Mouse (Mus musculus): Measurements from ENCODE around the gene Slc7a7. TPM values are rescaled to one million over a fixed set of nuclear protein-coding genes. Genes with fewer than 3 reads are reported as not detected.
A peak's percentile ranks its signal among the peaks of the same experiment; 100 is the strongest.

Slc7a7 gene
- polyA plus RNA-seq, 1 experiment from 2014 or later, result 4.0 TPM

DNA sequence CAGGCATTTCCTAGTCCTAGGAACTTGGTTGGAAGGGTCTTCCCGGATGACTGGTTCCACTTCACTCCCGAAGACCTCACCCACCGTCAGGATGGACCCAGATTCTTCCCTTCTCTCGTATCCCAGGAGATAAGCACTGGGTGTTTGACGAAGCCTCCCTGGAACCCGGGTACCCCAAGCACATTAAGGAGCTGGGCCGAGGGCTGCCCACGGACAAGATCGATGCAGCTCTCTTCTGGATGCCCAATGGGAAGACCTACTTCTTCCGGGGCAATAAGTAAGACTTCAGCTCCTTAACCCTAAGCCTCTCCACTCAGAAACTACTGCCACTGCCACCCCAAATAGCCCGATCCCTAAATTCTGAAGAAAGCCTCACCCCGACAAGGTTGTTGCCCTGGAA is 21.6 kb upstream of the Slc7a7 start:
- H3K27me3 ChIP-seq (ENCODE audit: control insufficient read depth, insufficient read depth, low read length), result no peaks in the 10 kb centered on the region
- ATAC-seq (ENCODE audit: low FRiP score, low TSS enrichment) (no peak), DNase-seq (no peak)
- H3K9me3 ChIP-seq (ENCODE audit: control insufficient read depth, low read length), result no peaks in the 10 kb centered on the region
- peaks cover 18% of the 10 kb centered on the region; the same call in 1 of the 2 replicates for H3K36me3 ChIP-seq (ENCODE audit: control insufficient read depth, insufficient read depth, low read length)
- peaks cover 1% of the 10 kb centered on the region; the same call in 1 of the 2 replicates for H3K4me1 ChIP-seq (ENCODE audit: control insufficient read depth, insufficient read depth, low read length)
- WGBS, result 67% methylated on average over 12 of the region's 12 CpGs
- no peak overlapping the region for H3K27ac ChIP-seq (replicated peaks; ENCODE audit: low read depth, low read length)
- no peak overlapping the region for H3K4me2 ChIP-seq (ENCODE audit: low read length)
- H3K4me3 ChIP-seq (replicated peaks; ENCODE audit: low read depth, low read length), result no peak overlapping the region
- H3K9ac ChIP-seq (replicated peaks; ENCODE audit: low read length), result no peak overlapping the region

DNA sequence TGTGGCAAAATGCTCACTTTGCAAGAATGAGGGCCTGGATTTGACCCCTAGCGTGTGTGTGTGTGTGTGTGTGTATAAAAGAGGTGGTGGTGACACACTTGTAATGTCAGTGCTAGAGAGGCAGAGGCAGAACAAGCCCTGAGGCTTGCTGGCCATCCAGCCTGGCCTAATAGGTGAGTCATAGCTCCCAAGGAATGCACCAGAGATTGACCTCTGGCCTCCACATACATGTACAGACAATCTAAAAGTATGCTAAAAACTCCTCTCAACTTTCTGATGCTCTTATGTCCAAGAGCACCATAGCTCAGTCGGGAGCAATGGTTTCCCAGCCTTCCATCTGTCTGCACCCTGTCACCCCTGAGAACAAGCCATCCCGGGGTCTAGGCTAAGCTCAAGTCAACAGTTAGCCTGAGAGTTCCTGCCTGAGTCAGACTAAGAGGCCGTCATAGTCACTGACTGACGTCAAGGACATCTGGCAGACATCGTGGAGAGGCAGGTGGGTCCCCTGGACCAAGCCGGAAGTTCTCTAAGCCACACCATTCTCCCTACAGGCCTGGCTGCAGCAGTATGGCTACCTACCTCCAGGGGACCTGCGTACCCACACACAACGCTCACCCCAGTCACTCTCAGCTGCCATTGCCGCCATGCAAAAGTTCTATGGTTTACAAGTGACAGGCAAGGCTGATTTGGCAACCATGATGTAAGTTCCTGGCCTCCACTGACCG is 17.8 kb upstream of the Slc7a7 start:
- WGBS, result 92% methylated on average over 11 of the region's 11 CpGs
- H3K27me3 ChIP-seq (ENCODE audit: control insufficient read depth, insufficient read depth, low read length), result no peaks in the 10 kb centered on the region

DNA sequence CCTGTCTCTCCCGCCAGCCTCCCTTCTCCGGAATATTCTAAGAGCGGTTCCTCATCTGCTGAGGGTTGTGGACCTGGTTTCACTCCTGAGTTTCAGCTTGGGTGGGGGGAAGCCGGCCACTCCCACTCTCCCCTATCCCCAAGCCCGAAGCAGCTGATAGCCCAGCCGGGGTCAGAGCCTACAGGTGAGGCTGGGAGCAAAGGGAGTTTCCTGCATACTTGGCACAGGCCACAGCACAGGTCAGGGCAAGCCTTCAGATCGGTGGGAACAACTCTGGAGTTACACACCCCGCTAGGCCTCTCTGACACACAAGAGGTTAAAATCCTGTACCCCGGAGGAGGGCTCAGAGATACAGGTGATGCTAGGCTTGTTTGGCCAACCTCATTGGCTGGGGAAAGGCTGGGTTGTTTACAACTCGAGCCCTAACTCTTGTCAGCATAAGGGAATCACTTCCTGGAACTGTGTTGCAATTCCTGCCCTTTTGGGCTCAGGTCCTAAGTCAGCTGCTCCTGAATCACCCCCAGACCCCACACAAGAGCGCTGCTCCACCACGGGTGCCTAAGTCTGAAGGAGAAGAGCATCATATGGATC is 16.5 kb upstream of the Slc7a7 start:
- peaks cover 14% of the 10 kb centered on the region; the same call in 1 of the 2 replicates for H3K36me3 ChIP-seq (ENCODE audit: control insufficient read depth, insufficient read depth, low read length)
- no peaks in the 10 kb centered on the region for H3K9me3 ChIP-seq (ENCODE audit: control insufficient read depth, low read length)
- H3K4me3 ChIP-seq (replicated peaks; ENCODE audit: low read depth, low read length), result peak overlapping the region; percentile 55; the same call in 1 of the 2 replicates
- H3K4me1 ChIP-seq (ENCODE audit: control insufficient read depth, insufficient read depth, low read length), result peaks cover 22% of the 10 kb centered on the region
- no peaks in the 10 kb centered on the region for H3K27me3 ChIP-seq (ENCODE audit: control insufficient read depth, insufficient read depth, low read length)
- H3K4me2 ChIP-seq (ENCODE audit: low read length), result peak overlapping the region; percentile 67
- H3K9ac ChIP-seq (replicated peaks; ENCODE audit: low read length), result peak overlapping the region; percentile 78
- ATAC-seq (ENCODE audit: low FRiP score, low TSS enrichment), result no peak
- no peak overlapping the region for H3K27ac ChIP-seq (replicated peaks; ENCODE audit: low read depth, low read length)
- DNase-seq, result no peak
- WGBS, result 75% methylated on average over 12 of the region's 12 CpGs

More for the DNA sequence above, 17.8 kb upstream of the Slc7a7 start:
- ATAC-seq (ENCODE audit: low FRiP score, low TSS enrichment) (no peak), DNase-seq (no peak)
- H3K4me1 ChIP-seq (ENCODE audit: control insufficient read depth, insufficient read depth, low read length), result peaks cover 15% of the 10 kb centered on the region
- no peak overlapping the region for H3K27ac ChIP-seq (replicated peaks; ENCODE audit: low read depth, low read length)
- H3K9me3 ChIP-seq (ENCODE audit: control insufficient read depth, low read length), result no peaks in the 10 kb centered on the region
- peaks cover 18% of the 10 kb centered on the region; the same call in 1 of the 2 replicates for H3K36me3 ChIP-seq (ENCODE audit: control insufficient read depth, insufficient read depth, low read length)
- no peak overlapping the region for H3K9ac ChIP-seq (replicated peaks; ENCODE audit: low read length)
- no peak overlapping the region for H3K4me2 ChIP-seq (ENCODE audit: low read length)
- no peak overlapping the region for H3K4me3 ChIP-seq (replicated peaks; ENCODE audit: low read depth, low read length)

DNA sequence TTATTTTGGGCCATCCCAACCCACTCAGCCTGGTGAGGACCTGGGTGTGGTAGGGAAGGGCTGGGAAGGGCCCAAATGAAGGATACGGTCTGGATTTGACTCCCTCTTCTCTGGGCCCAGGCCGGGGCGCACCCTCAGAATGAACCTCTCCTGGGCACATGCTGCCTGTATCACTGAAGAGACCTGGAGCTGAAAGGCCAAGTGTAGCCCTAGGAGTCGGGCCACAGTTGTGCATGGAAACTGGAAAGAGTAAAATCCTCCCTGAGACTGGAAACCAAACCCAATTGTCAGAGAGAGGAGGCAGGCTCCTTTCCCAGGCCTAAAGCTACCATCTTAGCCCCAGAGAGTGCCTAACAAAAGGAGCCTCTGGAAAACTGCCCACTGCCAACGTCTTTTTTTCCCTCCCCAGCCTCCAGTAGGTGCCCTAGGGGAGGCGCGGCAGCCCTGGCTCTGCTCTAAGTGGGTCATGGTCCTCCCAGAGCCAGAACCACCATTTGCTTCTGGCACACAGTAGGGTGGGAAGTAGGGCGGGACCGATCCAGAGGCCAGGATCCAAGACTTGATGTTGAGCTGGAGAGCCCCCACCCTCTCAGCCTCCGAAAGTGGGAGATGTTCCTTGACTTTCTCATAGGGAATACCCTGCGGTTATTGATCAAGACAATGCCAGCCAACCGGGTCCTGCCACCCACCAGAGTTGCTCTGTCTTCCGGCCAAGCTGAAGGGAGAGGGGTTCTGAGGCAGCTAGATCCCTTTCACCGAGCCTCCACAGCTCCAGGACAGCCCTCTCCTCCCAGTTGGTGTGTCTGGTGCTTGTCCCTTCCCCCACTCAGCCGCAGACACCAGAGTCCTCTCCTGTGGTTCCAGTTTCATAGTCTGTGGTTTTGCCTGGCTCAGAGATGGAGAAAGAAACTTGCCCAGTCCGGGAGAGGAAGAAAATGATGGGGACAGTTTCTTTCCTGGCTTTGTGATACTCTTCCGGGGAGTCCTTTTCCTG is 15.6 kb upstream of the Slc7a7 start:
- DNase-seq (peak; percentile 53), ATAC-seq (ENCODE audit: low FRiP score, low TSS enrichment) (peak; percentile 20; the same call in 1 of the 2 replicates)
- Histone ChIP-seq H3K4me1 (ENCODE audit: control insufficient read depth, insufficient read depth, low read length) (peaks cover 22% of the 10 kb centered on the region), H3K27me3 (ENCODE audit: control insufficient read depth, insufficient read depth, low read length) (no peaks in the 10 kb centered on the region), H3K27ac (replicated peaks; ENCODE audit: low read depth, low read length) (peak overlapping the region; percentile 84), H3K9ac (replicated peaks; ENCODE audit: low read length) (peak overlapping the region; percentile 78), H3K4me2 (ENCODE audit: low read length) (peak overlapping the region; percentile 67), H3K9me3 (ENCODE audit: control insufficient read depth, low read length) (no peaks in the 10 kb centered on the region), H3K36me3 (ENCODE audit: control insufficient read depth, insufficient read depth, low read length) (peaks cover 7% of the 10 kb centered on the region; the same call in 1 of the 2 replicates), H3K4me3 (replicated peaks; ENCODE audit: low read depth, low read length) (peak overlapping the region; percentile 55)
- 41% methylated on average over 17 of the region's 17 CpGs for WGBS

DNA sequence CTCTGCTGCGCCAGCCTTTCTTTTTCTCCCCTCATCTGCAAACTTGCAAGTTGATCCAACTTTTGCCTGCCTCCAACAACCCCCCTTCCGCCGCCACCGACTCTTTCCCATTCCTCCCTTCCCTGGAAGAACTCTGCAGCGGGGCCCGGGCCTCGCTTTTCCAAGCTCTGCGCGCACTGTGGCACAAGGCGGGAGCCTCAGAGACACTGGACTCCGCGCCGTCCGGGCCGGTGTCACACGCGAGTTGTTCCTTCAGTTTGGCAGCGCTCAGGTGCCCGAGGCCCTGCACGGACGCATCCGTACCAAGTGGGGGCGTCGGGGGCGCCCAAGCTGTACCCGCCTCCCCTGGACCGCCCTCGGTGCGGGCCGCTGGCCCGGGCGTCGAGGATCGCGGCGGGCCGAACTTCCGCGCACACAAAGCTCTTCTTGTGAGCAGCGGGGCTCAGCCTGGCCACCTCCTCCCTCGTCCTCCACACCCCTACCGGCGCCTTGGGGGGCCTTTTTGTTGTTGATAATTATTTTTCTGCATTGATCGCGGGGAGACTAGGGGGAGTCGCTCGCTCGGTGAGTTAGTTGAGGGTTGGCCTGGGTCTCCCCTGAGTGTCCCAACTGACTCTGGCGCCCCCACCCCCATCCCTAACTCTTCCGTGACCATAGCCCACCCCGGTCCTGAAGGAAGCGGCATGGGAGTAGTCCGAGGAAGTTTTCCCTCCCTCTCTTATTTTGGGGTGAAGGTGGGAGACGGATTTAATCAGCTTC is 14.7 kb upstream of the Slc7a7 start:
- peak; percentile 61 for DNase-seq
- Histone ChIP-seq H3K27me3 (ENCODE audit: control insufficient read depth, insufficient read depth, low read length) (no peaks in the 10 kb centered on the region), H3K9ac (replicated peaks; ENCODE audit: low read length) (peak overlapping the region; percentile 78), H3K27ac (replicated peaks; ENCODE audit: low read depth, low read length) (peak overlapping the region; percentile 84), H3K36me3 (ENCODE audit: control insufficient read depth, insufficient read depth, low read length) (peaks cover 6% of the 10 kb centered on the region; the same call in 1 of the 2 replicates), H3K4me3 (replicated peaks; ENCODE audit: low read depth, low read length) (peak overlapping the region; percentile 55), H3K4me1 (ENCODE audit: control insufficient read depth, insufficient read depth, low read length) (peaks cover 28% of the 10 kb centered on the region), H3K4me2 (ENCODE audit: low read length) (peak overlapping the region; percentile 67), H3K9me3 (ENCODE audit: control insufficient read depth, low read length) (no peaks in the 10 kb centered on the region)
- under 1% methylated on average over 54 of the region's 54 CpGs for WGBS
- ATAC-seq (ENCODE audit: low FRiP score, low TSS enrichment), result peak; percentile 22; the same call in 1 of the 2 replicates

DNA sequence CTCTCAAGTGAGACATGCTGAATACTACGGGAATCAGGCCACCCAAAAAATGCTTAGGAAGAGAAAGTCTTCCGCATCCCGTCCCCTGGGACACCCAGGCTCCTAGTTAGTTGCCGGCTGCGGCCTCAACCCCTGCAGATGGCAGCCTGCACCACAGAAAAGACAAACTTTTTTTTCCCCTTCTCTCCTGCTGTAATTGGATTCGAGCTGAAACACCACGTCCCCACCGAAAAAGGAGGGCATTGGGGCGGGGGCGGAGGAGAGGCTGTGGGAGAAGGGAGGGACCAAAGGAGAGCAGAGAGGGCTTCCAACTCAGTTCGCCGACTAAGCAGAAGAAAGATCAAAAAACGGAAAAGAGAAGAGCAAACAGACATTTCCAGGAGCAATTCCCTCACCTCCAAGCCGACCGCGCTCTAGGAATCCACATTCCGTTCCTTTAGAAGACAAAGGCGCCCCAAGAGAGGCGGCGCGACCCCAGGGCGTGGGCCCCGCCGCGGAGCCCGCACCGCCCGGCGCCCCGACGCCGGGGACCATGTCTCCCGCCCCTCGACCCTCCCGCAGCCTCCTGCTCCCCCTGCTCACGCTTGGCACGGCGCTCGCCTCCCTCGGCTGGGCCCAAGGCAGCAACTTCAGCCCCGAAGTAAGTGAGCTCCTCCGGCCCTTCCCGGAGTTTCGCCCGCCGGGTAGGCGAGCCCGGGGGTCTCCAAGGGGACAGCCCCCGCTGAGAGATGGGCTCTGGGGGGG is 13.9 kb upstream of the Slc7a7 start, which contains the start of gene Mmp14:
Gene Mmp14, plus strand, starts transcription at position 279 of the 744 bp plus-strand sequence.
- DNase-seq, result peak; percentile 83
- Histone ChIP-seq H3K4me3 (replicated peaks; ENCODE audit: low read depth, low read length) (peak within 1 kb of the TSS; percentile 55), H3K4me2 (ENCODE audit: low read length) (peak within 1 kb of the TSS; percentile 67), H3K27ac (replicated peaks; ENCODE audit: low read depth, low read length) (peak within 1 kb of the TSS; percentile 84), H3K9ac (replicated peaks; ENCODE audit: low read length) (peak within 1 kb of the TSS; percentile 78), H3K36me3 (ENCODE audit: control insufficient read depth, insufficient read depth, low read length) (peaks cover 6% of the 10 kb centered on the region; the same call in 1 of the 2 replicates), H3K27me3 (ENCODE audit: control insufficient read depth, insufficient read depth, low read length) (no peaks in the 10 kb centered on the region), H3K4me1 (ENCODE audit: control insufficient read depth, insufficient read depth, low read length) (peaks cover 29% of the 10 kb centered on the region), H3K9me3 (ENCODE audit: control insufficient read depth, low read length) (no peaks in the 10 kb centered on the region)
- peak; percentile 36; the same call in 1 of the 2 replicates for ATAC-seq (ENCODE audit: low FRiP score, low TSS enrichment)
- under 1% methylated on average over 49 of the region's 49 CpGs for WGBS

DNA sequence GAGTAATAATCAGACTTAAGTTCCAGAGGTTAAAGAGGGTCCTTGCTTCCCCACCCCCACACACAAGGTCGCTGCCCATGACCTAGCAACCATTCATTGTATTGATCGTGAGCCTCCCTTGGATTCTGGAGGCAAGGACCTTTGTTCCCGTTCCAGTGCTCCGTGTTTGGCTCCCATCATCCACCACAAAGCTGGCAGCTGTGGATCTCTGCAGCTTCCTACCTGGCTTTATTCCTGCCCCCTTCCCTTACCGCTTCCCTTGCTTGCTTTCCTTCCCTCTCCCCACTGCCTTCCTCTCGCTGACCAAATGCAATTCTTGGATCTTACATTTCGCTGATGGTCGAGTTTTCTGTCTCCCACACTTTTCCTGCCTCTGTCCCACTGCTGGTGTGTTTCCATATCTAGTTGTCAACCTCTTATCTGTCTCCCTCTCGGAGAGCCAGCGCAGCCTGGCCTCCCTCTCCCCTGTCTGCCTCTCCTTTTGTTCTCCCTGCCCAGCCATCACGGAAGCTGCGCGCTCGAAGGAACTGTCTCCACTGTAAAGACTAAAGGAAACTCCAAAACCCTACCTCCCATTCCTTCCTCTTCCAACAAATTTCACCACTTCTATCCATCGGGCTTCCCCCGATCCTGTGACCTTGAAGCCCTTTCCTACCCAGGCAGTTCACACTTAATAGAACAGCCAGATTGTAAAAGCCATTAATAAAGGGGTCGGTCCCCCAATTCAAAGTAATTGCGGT is 13.0 kb upstream of the Slc7a7 start:
- Histone ChIP-seq H3K27me3 (ENCODE audit: control insufficient read depth, insufficient read depth, low read length) (no peaks in the 10 kb centered on the region), H3K9ac (replicated peaks; ENCODE audit: low read length) (peak overlapping the region; percentile 78), H3K4me1 (ENCODE audit: control insufficient read depth, insufficient read depth, low read length) (peaks cover 34% of the 10 kb centered on the region), H3K9me3 (ENCODE audit: control insufficient read depth, low read length) (no peaks in the 10 kb centered on the region), H3K27ac (replicated peaks; ENCODE audit: low read depth, low read length) (peak overlapping the region; percentile 84), H3K4me3 (replicated peaks; ENCODE audit: low read depth, low read length) (peak overlapping the region; percentile 55), H3K4me2 (ENCODE audit: low read length) (peak overlapping the region; percentile 67), H3K36me3 (ENCODE audit: control insufficient read depth, insufficient read depth, low read length) (peaks cover 6% of the 10 kb centered on the region; the same call in 1 of the 2 replicates)
- DNase-seq, result peak; percentile 62
- ATAC-seq (ENCODE audit: low FRiP score, low TSS enrichment), result no peak
- 3% methylated on average over 18 of the region's 18 CpGs for WGBS
